Mouse (Mus musculus): ENCODE data around the gene Tpsab1. TPM values are rescaled to one million over a fixed set of nuclear protein-coding genes. Genes with fewer than 3 reads are reported as not detected.

The Tpsab1 gene
- total RNA-seq, 1 experiment: not detected

- H3K9ac ChIP-seq (ENCODE audit: insufficient read depth, low read depth, low read length, poor library complexity, severe bottlenecking): no peak within 1 kb of the TSS
- no peaks in the 10 kb centered on the region for H3K36me3 ChIP-seq (ENCODE audit: control insufficient read depth, insufficient read depth, low read length, poor library complexity, severe bottlenecking)
- no peaks in the 10 kb centered on the region for H3K4me1 ChIP-seq (ENCODE audit: control insufficient read depth in 2 of 2, insufficient read depth in 2 of 2, low read length in 2 of 2, poor library complexity in 1 of 2)
- no peaks in the 10 kb centered on the region for H3K9me3 ChIP-seq (ENCODE audit: control insufficient read depth, insufficient read depth, low read depth, low read length)
- TF ChIP-seq MAFK (IDR thresholded peaks at IDR 0.05; ENCODE audit: insufficient read depth, low read depth, low read length): no peak
- no peak for TF ChIP-seq ZNF384 (IDR thresholded peaks at IDR 0.05; ENCODE audit: low read depth, low read length)
- TF ChIP-seq ZC3H11A (IDR thresholded peaks at IDR 0.05; ENCODE audit: borderline replicate concordance, low read depth, low read length): no peak
- TF ChIP-seq CHD2 (IDR thresholded peaks at IDR 0.05; ENCODE audit: low read depth, low read length): no peak
- no peak for TF ChIP-seq HCFC1 (IDR thresholded peaks at IDR 0.05; ENCODE audit: borderline replicate concordance, insufficient read depth, low read length)
- in situ Hi-C loops (cut with MboI; ENCODE audit: low sequenced_read_pairs in 2 of 2, unreplicated experiment in 2 of 2): no loop called here
- H3K4me3 ChIP-seq (ENCODE audit: insufficient read depth in 1 of 2, low read depth in 1 of 2, low read length in 2 of 2, poor library complexity in 1 of 2, severe bottlenecking in 1 of 2): no peak within 1 kb of the TSS
- H3K27ac ChIP-seq (ENCODE audit: insufficient read depth, low read depth, low read length, poor library complexity, severe bottlenecking): peak within 1 kb of the TSS; percentile 40; the same call in 1 of the 2 replicates
- no peak for DNase-seq (ENCODE audit: low read depth, low spot score)
Measured at GRCm38 (mm10) chr17:25318354-25318753, 27.0 kb downstream of the Tpsab1 start, which contains the start of gene Prss29. TSS of gene Prss29 (plus strand) at chr17:25318654.

GRCm38 (mm10) chr17:25308346-25308745 lies 37.0 kb downstream of the Tpsab1 start, which contains the start of gene Prss28:
TSS of gene Prss28 (plus strand) at chr17:25308646.
- Histone ChIP-seq H3K9me3 (ENCODE audit: control insufficient read depth, insufficient read depth, low read depth, low read length) (no peaks in the 10 kb centered on the region), H3K27ac (ENCODE audit: insufficient read depth, low read depth, low read length, poor library complexity, severe bottlenecking) (no peak within 1 kb of the TSS), H3K9ac (ENCODE audit: insufficient read depth, low read depth, low read length, poor library complexity, severe bottlenecking) (no peak within 1 kb of the TSS), H3K4me1 (ENCODE audit: control insufficient read depth in 2 of 2, insufficient read depth in 2 of 2, low read length in 2 of 2, poor library complexity in 1 of 2) (no peaks in the 10 kb centered on the region), H3K4me3 (ENCODE audit: insufficient read depth in 1 of 2, low read depth in 1 of 2, low read length in 2 of 2, poor library complexity in 1 of 2, severe bottlenecking in 1 of 2) (no peak within 1 kb of the TSS), H3K36me3 (ENCODE audit: control insufficient read depth, insufficient read depth, low read length, poor library complexity, severe bottlenecking) (no peaks in the 10 kb centered on the region)
- TF ChIP-seq CHD2 (IDR thresholded peaks at IDR 0.05; ENCODE audit: low read depth, low read length) (no peak), HCFC1 (IDR thresholded peaks at IDR 0.05; ENCODE audit: borderline replicate concordance, insufficient read depth, low read length) (no peak), ZNF384 (IDR thresholded peaks at IDR 0.05; ENCODE audit: low read depth, low read length) (no peak), MAFK (IDR thresholded peaks at IDR 0.05; ENCODE audit: insufficient read depth, low read depth, low read length) (no peak), ZC3H11A (IDR thresholded peaks at IDR 0.05; ENCODE audit: borderline replicate concordance, low read depth, low read length) (no peak)
- in situ Hi-C loops (cut with MboI; ENCODE audit: low sequenced_read_pairs in 2 of 2, unreplicated experiment in 2 of 2): no loop called here
- DNase-seq (ENCODE audit: low read depth, low spot score): no peak

GRCm38 (mm10) chr17:25298094-25298493 lies 47.3 kb downstream of the Tpsab1 start, which contains the start of gene Prss34:
TSS of gene Prss34 (plus strand) at chr17:25298394.
- no peaks in the 10 kb centered on the region for H3K4me1 ChIP-seq (ENCODE audit: control insufficient read depth in 2 of 2, insufficient read depth in 2 of 2, low read length in 2 of 2, poor library complexity in 1 of 2)
- no peaks in the 10 kb centered on the region for H3K36me3 ChIP-seq (ENCODE audit: control insufficient read depth, insufficient read depth, low read length, poor library complexity, severe bottlenecking)
- DNase-seq (ENCODE audit: low read depth, low spot score): no peak
- H3K4me3 ChIP-seq (ENCODE audit: insufficient read depth in 1 of 2, low read depth in 1 of 2, low read length in 2 of 2, poor library complexity in 1 of 2, severe bottlenecking in 1 of 2): no peak within 1 kb of the TSS
- in situ Hi-C loops (cut with MboI; ENCODE audit: low sequenced_read_pairs in 2 of 2, unreplicated experiment in 2 of 2): no loop called here
- TF ChIP-seq MAFK (IDR thresholded peaks at IDR 0.05; ENCODE audit: insufficient read depth, low read depth, low read length): no peak
- TF ChIP-seq HCFC1 (IDR thresholded peaks at IDR 0.05; ENCODE audit: borderline replicate concordance, insufficient read depth, low read length): no peak
- no peak for TF ChIP-seq ZNF384 (IDR thresholded peaks at IDR 0.05; ENCODE audit: low read depth, low read length)
- no peak for TF ChIP-seq CHD2 (IDR thresholded peaks at IDR 0.05; ENCODE audit: low read depth, low read length)
- TF ChIP-seq ZC3H11A (IDR thresholded peaks at IDR 0.05; ENCODE audit: borderline replicate concordance, low read depth, low read length): no peak
- H3K9ac ChIP-seq (ENCODE audit: insufficient read depth, low read depth, low read length, poor library complexity, severe bottlenecking): no peak within 1 kb of the TSS
- no peak within 1 kb of the TSS for H3K27ac ChIP-seq (ENCODE audit: insufficient read depth, low read depth, low read length, poor library complexity, severe bottlenecking)
- H3K9me3 ChIP-seq (ENCODE audit: control insufficient read depth, insufficient read depth, low read depth, low read length): no peaks in the 10 kb centered on the region

- no peak overlapping the region for H3K27ac ChIP-seq (ENCODE audit: insufficient read depth, low read depth, low read length, poor library complexity, severe bottlenecking)
- DNase-seq (ENCODE audit: low read depth, low spot score): no peak
- in situ Hi-C loops (cut with MboI; ENCODE audit: low sequenced_read_pairs in 2 of 2, unreplicated experiment in 2 of 2): no loop called here
- H3K9me3 ChIP-seq (ENCODE audit: control insufficient read depth, insufficient read depth, low read depth, low read length): no peaks in the 10 kb centered on the region
- H3K4me3 ChIP-seq (ENCODE audit: insufficient read depth in 1 of 2, low read depth in 1 of 2, low read length in 2 of 2, poor library complexity in 1 of 2, severe bottlenecking in 1 of 2): no peak overlapping the region
- H3K4me1 ChIP-seq (ENCODE audit: control insufficient read depth in 2 of 2, insufficient read depth in 2 of 2, low read length in 2 of 2, poor library complexity in 1 of 2): peaks cover 0 to 2% of the 10 kb centered on the region in 2 experiments; a peak in 1 of 4 replicates
- no peaks in the 10 kb centered on the region for H3K36me3 ChIP-seq (ENCODE audit: control insufficient read depth, insufficient read depth, low read length, poor library complexity, severe bottlenecking)
- no peak for TF ChIP-seq CHD2 (IDR thresholded peaks at IDR 0.05; ENCODE audit: low read depth, low read length)
- no peak for TF ChIP-seq ZC3H11A (IDR thresholded peaks at IDR 0.05; ENCODE audit: borderline replicate concordance, low read depth, low read length)
- no peak for TF ChIP-seq ZNF384 (IDR thresholded peaks at IDR 0.05; ENCODE audit: low read depth, low read length)
- TF ChIP-seq HCFC1 (IDR thresholded peaks at IDR 0.05; ENCODE audit: borderline replicate concordance, insufficient read depth, low read length): no peak
- no peak overlapping the region for H3K9ac ChIP-seq (ENCODE audit: insufficient read depth, low read depth, low read length, poor library complexity, severe bottlenecking)
Measured at GRCm38 (mm10) chr17:25294111-25294510, 51.3 kb downstream of the Tpsab1 start.

All from ES-E14 (cell line).